ENCODE assay signal across 12 mouse cellular contexts in the genomic region with DNA sequence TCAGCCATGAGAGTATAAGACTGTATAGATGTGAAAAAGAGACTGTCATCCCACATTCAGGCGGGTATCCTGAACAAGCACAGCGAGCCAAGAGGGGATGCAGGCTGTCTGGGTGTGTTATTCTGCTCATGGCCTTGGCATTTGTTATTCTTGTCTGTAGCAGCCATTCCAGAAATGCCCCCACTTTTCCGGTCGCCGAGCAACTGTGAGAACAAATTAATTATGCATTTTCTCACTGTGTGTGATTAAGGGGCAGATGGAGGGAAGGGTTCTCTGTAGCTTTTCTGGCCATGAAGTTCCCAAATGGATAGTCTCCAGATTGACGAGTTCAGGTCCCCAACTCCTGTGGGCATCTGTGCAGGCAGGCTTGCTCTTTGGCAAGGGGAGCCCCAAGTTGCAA. TPM values are rescaled to one million over a fixed set of nuclear protein-coding genes. Genes with fewer than 3 reads are reported as not detected.
DNase-seq lines count a peak whose midpoint lies in the region; ATAC-seq and TF ChIP-seq lines count a peak whose summit lies in the region.
"Had no signal": no experiment of that assay in that cellular context is flagged by ENCODE, and none has a peak within 500 bp of the region (broad histone marks: within the 10 kb centered on the region; RNA-seq: fewer than 3 reads in every experiment).

No protein-coding gene starts in this region.

- H3K4me2 ChIP-seq in midbrain, embryonic 12.5 days (replicated peaks), result no peak overlapping the region
- no peak overlapping the region for H3K4me2 ChIP-seq in midbrain, embryonic 11.5 days
- no peak overlapping the region for H3K4me2 ChIP-seq in forebrain, embryonic 14.5 days (ENCODE audit: low read length)
- H3K4me2 ChIP-seq in midbrain, postnatal 0 days (ENCODE audit: low read depth, low read length, poor library complexity, severe bottlenecking), result no peak overlapping the region
- H3K4me2 ChIP-seq: embryonic facial prominence, embryonic 12.5 days had no signal

- DNase-seq in midbrain, embryonic 11.5 days (ENCODE audit: low spot score, missing footprints), result no peak
- DNase-seq in forebrain, embryonic 14.5 days (ENCODE audit: low spot score), result peak; percentile 86
- DNase-seq in layer of hippocampus, adult 18-20 months (ENCODE audit: low spot score in 2 of 2), result peak; percentile 70 to 89
- peak; percentile 27 for DNase-seq in midbrain, postnatal 0 days (ENCODE audit: low spot score)
- no peak for DNase-seq in thymus, postnatal 0 days (ENCODE audit: low spot score)
- DNase-seq in T-cell, adult 2 months (ENCODE audit: low spot score), result no peak
- DNase-seq: cerebellum, adult 9-10 months; lung, adult 2 months had no signal

- TF ChIP-seq CTCF in midbrain, postnatal 0 days (IDR thresholded peaks at IDR 0.05), result no peak

- H3K27me3 ChIP-seq in midbrain, embryonic 12.5 days, result no peaks in the 10 kb centered on the region
- no peaks in the 10 kb centered on the region for H3K27me3 ChIP-seq in midbrain, embryonic 11.5 days (ENCODE audit: control insufficient read depth, insufficient read depth, low read length)
- no peaks in the 10 kb centered on the region for H3K27me3 ChIP-seq in forebrain, embryonic 14.5 days (replicated peaks; ENCODE audit: control insufficient read depth, insufficient read depth, low read length)
- no peaks in the 10 kb centered on the region for H3K27me3 ChIP-seq in midbrain, postnatal 0 days (ENCODE audit: insufficient read depth, low read length)
- H3K27me3 ChIP-seq: embryonic facial prominence, embryonic 12.5 days; megakaryocyte, embryonic 14.5 days had no signal

- peaks cover 9% of the 10 kb centered on the region; the same call in 1 of the 2 replicates for H3K4me1 ChIP-seq in midbrain, embryonic 12.5 days
- no peaks in the 10 kb centered on the region for H3K4me1 ChIP-seq in midbrain, embryonic 11.5 days (ENCODE audit: control insufficient read depth, insufficient read depth, low read length)
- H3K4me1 ChIP-seq in forebrain, embryonic 14.5 days (ENCODE audit: control insufficient read depth, insufficient read depth, low read length), result no peaks in the 10 kb centered on the region; the same call in 1 of the 2 replicates
- no peaks in the 10 kb centered on the region for H3K4me1 ChIP-seq in midbrain, postnatal 0 days (ENCODE audit: insufficient read depth, low read length)
- H3K4me1 ChIP-seq: embryonic facial prominence, embryonic 12.5 days had no signal

- no peak overlapping the region for H3K4me3 ChIP-seq in midbrain, embryonic 12.5 days
- no peak overlapping the region for H3K4me3 ChIP-seq in midbrain, embryonic 11.5 days (ENCODE audit: low read depth, low read length)
- no peak overlapping the region for H3K4me3 ChIP-seq in forebrain, embryonic 14.5 days (ENCODE audit: low read depth, low read length)
- H3K4me3 ChIP-seq in midbrain, postnatal 0 days (ENCODE audit: low read depth, low read length), result no peak overlapping the region
- H3K4me3 ChIP-seq: embryonic facial prominence, embryonic 12.5 days; megakaryocyte, embryonic 14.5 days had no signal

- ATAC-seq in midbrain, embryonic 12.5 days (ENCODE audit: low FRiP score, low read depth), result peak; percentile 27; the same call in 1 of the 2 replicates
- ATAC-seq in midbrain, embryonic 11.5 days (ENCODE audit: low FRiP score), result no peak
- ATAC-seq in forebrain, embryonic 14.5 days, result peak; percentile 91
- no peak; the same call in 1 of the 2 replicates for ATAC-seq in midbrain, postnatal 0 days (ENCODE audit: low FRiP score)
- ATAC-seq: intestine, postnatal 0 days had no signal

- H3K9me3 ChIP-seq in midbrain, embryonic 12.5 days, result no peaks in the 10 kb centered on the region
- no peaks in the 10 kb centered on the region for H3K9me3 ChIP-seq in midbrain, embryonic 11.5 days (ENCODE audit: control insufficient read depth, low read length)
- no peaks in the 10 kb centered on the region for H3K9me3 ChIP-seq in forebrain, embryonic 14.5 days (replicated peaks; ENCODE audit: control insufficient read depth, low read length)
- no peaks in the 10 kb centered on the region for H3K9me3 ChIP-seq in midbrain, postnatal 0 days (ENCODE audit: low read length)
- H3K9me3 ChIP-seq: embryonic facial prominence, embryonic 12.5 days; megakaryocyte, embryonic 14.5 days had no signal

- WGBS in midbrain, embryonic 12.5 days, result 60% methylated on average over 6 of the region's 6 CpGs
- WGBS in midbrain, embryonic 11.5 days, result 78% methylated on average over 6 of the region's 6 CpGs
- 19% methylated on average over 6 of the region's 6 CpGs for WGBS in forebrain, embryonic 14.5 days
- 49% methylated on average over 6 of the region's 6 CpGs for WGBS in midbrain, postnatal 0 days

- H3K9ac ChIP-seq in midbrain, embryonic 12.5 days (replicated peaks), result no peak overlapping the region
- H3K9ac ChIP-seq in midbrain, embryonic 11.5 days (ENCODE audit: low read length), result no peak overlapping the region
- no peak overlapping the region for H3K9ac ChIP-seq in forebrain, embryonic 14.5 days (ENCODE audit: low read length)
- H3K9ac ChIP-seq in midbrain, postnatal 0 days (replicated peaks; ENCODE audit: low read length, poor library complexity, severe bottlenecking), result no peak overlapping the region
- H3K9ac ChIP-seq: embryonic facial prominence, embryonic 12.5 days had no signal

- no peaks in the 10 kb centered on the region for H3K36me3 ChIP-seq in midbrain, embryonic 12.5 days
- H3K36me3 ChIP-seq in midbrain, embryonic 11.5 days (ENCODE audit: control insufficient read depth, insufficient read depth, low read length), result no peaks in the 10 kb centered on the region
- H3K36me3 ChIP-seq in forebrain, embryonic 14.5 days (ENCODE audit: control insufficient read depth, insufficient read depth, low read length), result no peaks in the 10 kb centered on the region
- peaks cover 14% of the 10 kb centered on the region; the same call in 1 of the 2 replicates for H3K36me3 ChIP-seq in midbrain, postnatal 0 days (ENCODE audit: insufficient read depth, low read length)
- H3K36me3 ChIP-seq: embryonic facial prominence, embryonic 12.5 days had no signal

- H3K27ac ChIP-seq in midbrain, embryonic 12.5 days (replicated peaks), result no peak overlapping the region
- H3K27ac ChIP-seq in midbrain, embryonic 11.5 days (ENCODE audit: low read depth, low read length), result no peak overlapping the region
- peak overlapping the region; percentile 45; the same call in 1 of the 2 replicates for H3K27ac ChIP-seq in forebrain, embryonic 14.5 days (ENCODE audit: low read depth, low read length)
- H3K27ac ChIP-seq in midbrain, postnatal 0 days (ENCODE audit: low read depth, low read length), result no peak overlapping the region
- H3K27ac ChIP-seq: embryonic facial prominence, embryonic 12.5 days had no signal

RNA-seq across cellular contexts. Expression of a gene that starts 28.5 kb away (rescaled TPM):
- 18.9 and 19.0 TPM in 2 replicates for polyA plus RNA-seq in midbrain, embryonic 12.5 days (2016; fragmentation: Nextera tagmentation; extraction: Ambion mirVana)
- 12.7 TPM in 2 replicates for polyA plus RNA-seq in midbrain, embryonic 11.5 days (2014; fragmentation: Nextera tagmentation; extraction: Ambion mirVana)
- polyA plus RNA-seq in forebrain, embryonic 14.5 days (2014; fragmentation: Nextera tagmentation; extraction: Ambion mirVana), result 21.0 and 27.8 TPM in 2 replicates
- 10 to 100 TPM; 32.3 to 32.8 TPM for total RNA-seq in layer of hippocampus, adult 18-20 months (2021)
- 47.1 and 49.1 TPM in 2 replicates for total RNA-seq in midbrain, postnatal 0 days (2014; rRNA removed)
- polyA plus RNA-seq in midbrain, postnatal 0 days (2015; fragmentation: Nextera tagmentation; extraction: Ambion mirVana), result 41.5 and 42.9 TPM in 2 replicates
- polyA plus RNA-seq in thymus, postnatal 0 days (2015; fragmentation: Nextera tagmentation; extraction: Ambion mirVana), result 15.4 and 16.3 TPM in 2 replicates

Comparison
In these comparisons a context has a peak if more than half of its experiments do, and no peak if none do; other contexts are left out.
1. ATAC-seq: peak in midbrain, embryonic 12.5 days (single experiment) and forebrain, embryonic 14.5 days (single experiment); none in midbrain, embryonic 11.5 days (single experiment) and midbrain, postnatal 0 days (single experiment).
2. DNase-seq: peak in forebrain, embryonic 14.5 days (single experiment), layer of hippocampus, adult 18-20 months (2 of 2) and midbrain, postnatal 0 days (single experiment); none in midbrain, embryonic 11.5 days (single experiment), thymus, postnatal 0 days (single experiment) and T-cell, adult 2 months (single experiment).